Mouse (Mus musculus): ENCODE data around the gene Fbxl17. TPM values are rescaled to one million over a fixed set of nuclear protein-coding genes. Genes with fewer than 3 reads are reported as not detected.

Fbxl17 gene
- polyA plus RNA-seq, 1 experiment from 2014 or later: 4.3 TPM

- no peaks in the 10 kb centered on the region for H3K36me3 ChIP-seq (ENCODE audit: control insufficient read depth, insufficient read depth)
- TF ChIP-seq CTCF (IDR thresholded peaks at IDR 0.05; ENCODE audit: low read depth): no peak
- no peak overlapping the region for H3K27ac ChIP-seq (ENCODE audit: low read depth, low read length)
- H3K4me2 ChIP-seq (replicated peaks; ENCODE audit: low read depth): no peak overlapping the region; the same call in 1 of the 2 replicates
- no peak overlapping the region for H3K4me3 ChIP-seq (ENCODE audit: low read depth, low read length)
- no peaks in the 10 kb centered on the region for H3K27me3 ChIP-seq (replicated peaks; ENCODE audit: control insufficient read depth, insufficient read depth, low read length)
- H3K9ac ChIP-seq (ENCODE audit: low read depth, low read length): no peak overlapping the region
- H3K4me1 ChIP-seq (replicated peaks; ENCODE audit: control insufficient read depth, insufficient read depth, low read length): no peaks in the 10 kb centered on the region
- H3K9me3 ChIP-seq (ENCODE audit: control insufficient read depth): no peaks in the 10 kb centered on the region
- 54% methylated on average over 17 of the region's 17 CpGs for WGBS
- ATAC-seq: no peak
These were observed 69.3 kb downstream of the Fbxl17 start for GRCm38 (mm10) chr17:63430395-63431075.

- no peaks in the 10 kb centered on the region for H3K36me3 ChIP-seq (ENCODE audit: control insufficient read depth, insufficient read depth)
- no peaks in the 10 kb centered on the region for H3K9me3 ChIP-seq (ENCODE audit: control insufficient read depth)
- H3K4me1 ChIP-seq (replicated peaks; ENCODE audit: control insufficient read depth, insufficient read depth, low read length): no peaks in the 10 kb centered on the region
- no peak overlapping the region for H3K4me3 ChIP-seq (ENCODE audit: low read depth, low read length)
- H3K27ac ChIP-seq (ENCODE audit: low read depth, low read length): no peak overlapping the region
- no peak overlapping the region for H3K4me2 ChIP-seq (replicated peaks; ENCODE audit: low read depth)
- 71% methylated on average over 4 of the region's 4 CpGs for WGBS
- H3K27me3 ChIP-seq (replicated peaks; ENCODE audit: control insufficient read depth, insufficient read depth, low read length): no peaks in the 10 kb centered on the region
- no peak overlapping the region for H3K9ac ChIP-seq (ENCODE audit: low read depth, low read length)
- no peak for ATAC-seq
- TF ChIP-seq CTCF (IDR thresholded peaks at IDR 0.05; ENCODE audit: low read depth): no peak
These were observed 76.0 kb downstream of the Fbxl17 start for GRCm38 (mm10) chr17:63423851-63424250.

GRCm38 (mm10) chr17:63422685-63423084 lies 77.1 kb downstream of the Fbxl17 start:
- Histone ChIP-seq H3K9me3 (ENCODE audit: control insufficient read depth) (no peaks in the 10 kb centered on the region), H3K4me1 (replicated peaks; ENCODE audit: control insufficient read depth, insufficient read depth, low read length) (no peaks in the 10 kb centered on the region), H3K9ac (ENCODE audit: low read depth, low read length) (no peak overlapping the region), H3K27ac (ENCODE audit: low read depth, low read length) (no peak overlapping the region), H3K4me3 (ENCODE audit: low read depth, low read length) (no peak overlapping the region), H3K27me3 (replicated peaks; ENCODE audit: control insufficient read depth, insufficient read depth, low read length) (no peaks in the 10 kb centered on the region), H3K4me2 (replicated peaks; ENCODE audit: low read depth) (no peak overlapping the region), H3K36me3 (ENCODE audit: control insufficient read depth, insufficient read depth) (no peaks in the 10 kb centered on the region)
- no peak for TF ChIP-seq CTCF (IDR thresholded peaks at IDR 0.05; ENCODE audit: low read depth)
- WGBS: 88% methylated on average over 5 of the region's 5 CpGs
- no peak for ATAC-seq

GRCm38 (mm10) chr17:63421864-63422263 lies 78.0 kb downstream of the Fbxl17 start:
- 77% methylated on average over 2 of the region's 2 CpGs for WGBS
- no peak overlapping the region for H3K4me3 ChIP-seq (ENCODE audit: low read depth, low read length)
- no peaks in the 10 kb centered on the region for H3K4me1 ChIP-seq (replicated peaks; ENCODE audit: control insufficient read depth, insufficient read depth, low read length)
- no peak for TF ChIP-seq CTCF (IDR thresholded peaks at IDR 0.05; ENCODE audit: low read depth)
- no peaks in the 10 kb centered on the region for H3K27me3 ChIP-seq (replicated peaks; ENCODE audit: control insufficient read depth, insufficient read depth, low read length)
- no peak overlapping the region for H3K27ac ChIP-seq (ENCODE audit: low read depth, low read length)
- ATAC-seq: no peak
- H3K36me3 ChIP-seq (ENCODE audit: control insufficient read depth, insufficient read depth): no peaks in the 10 kb centered on the region
- no peak overlapping the region for H3K9ac ChIP-seq (ENCODE audit: low read depth, low read length)
- H3K9me3 ChIP-seq (ENCODE audit: control insufficient read depth): no peaks in the 10 kb centered on the region
- no peak overlapping the region for H3K4me2 ChIP-seq (replicated peaks; ENCODE audit: low read depth)

GRCm38 (mm10) chr17:63419503-63419902 lies 80.3 kb downstream of the Fbxl17 start:
- H3K4me3 ChIP-seq (ENCODE audit: low read depth, low read length): no peak overlapping the region
- no peaks in the 10 kb centered on the region for H3K36me3 ChIP-seq (ENCODE audit: control insufficient read depth, insufficient read depth)
- H3K27me3 ChIP-seq (replicated peaks; ENCODE audit: control insufficient read depth, insufficient read depth, low read length): no peaks in the 10 kb centered on the region
- ATAC-seq: no peak
- WGBS: 81% methylated on average over 6 of the region's 6 CpGs
- no peak overlapping the region for H3K9ac ChIP-seq (ENCODE audit: low read depth, low read length)
- H3K27ac ChIP-seq (ENCODE audit: low read depth, low read length): no peak overlapping the region
- no peak overlapping the region for H3K4me2 ChIP-seq (replicated peaks; ENCODE audit: low read depth)
- H3K4me1 ChIP-seq (replicated peaks; ENCODE audit: control insufficient read depth, insufficient read depth, low read length): no peaks in the 10 kb centered on the region
- no peaks in the 10 kb centered on the region for H3K9me3 ChIP-seq (ENCODE audit: control insufficient read depth)
- TF ChIP-seq CTCF (IDR thresholded peaks at IDR 0.05; ENCODE audit: low read depth): no peak

GRCm38 (mm10) chr17:63413973-63414580 lies 85.7 kb downstream of the Fbxl17 start:
- no peak overlapping the region for H3K9ac ChIP-seq (ENCODE audit: low read depth, low read length)
- H3K27me3 ChIP-seq (replicated peaks; ENCODE audit: control insufficient read depth, insufficient read depth, low read length): no peaks in the 10 kb centered on the region
- 95% methylated on average over 1 of the region's 1 CpGs for WGBS
- H3K9me3 ChIP-seq (ENCODE audit: control insufficient read depth): no peaks in the 10 kb centered on the region
- no peak overlapping the region for H3K4me3 ChIP-seq (ENCODE audit: low read depth, low read length)
- H3K36me3 ChIP-seq (ENCODE audit: control insufficient read depth, insufficient read depth): no peaks in the 10 kb centered on the region
- peak; percentile 78 for TF ChIP-seq CTCF (IDR thresholded peaks at IDR 0.05; ENCODE audit: low read depth)
- no peak overlapping the region for H3K4me2 ChIP-seq (replicated peaks; ENCODE audit: low read depth)
- ATAC-seq: no peak
- H3K4me1 ChIP-seq (replicated peaks; ENCODE audit: control insufficient read depth, insufficient read depth, low read length): peaks cover 2% of the 10 kb centered on the region; the same call in 1 of the 2 replicates
- no peak overlapping the region for H3K27ac ChIP-seq (ENCODE audit: low read depth, low read length)

Measured in intestine, postnatal 0 days (tissue).